Mouse (Mus musculus): Measurements from ENCODE around the gene Jaml.

Jaml gene

DNA sequence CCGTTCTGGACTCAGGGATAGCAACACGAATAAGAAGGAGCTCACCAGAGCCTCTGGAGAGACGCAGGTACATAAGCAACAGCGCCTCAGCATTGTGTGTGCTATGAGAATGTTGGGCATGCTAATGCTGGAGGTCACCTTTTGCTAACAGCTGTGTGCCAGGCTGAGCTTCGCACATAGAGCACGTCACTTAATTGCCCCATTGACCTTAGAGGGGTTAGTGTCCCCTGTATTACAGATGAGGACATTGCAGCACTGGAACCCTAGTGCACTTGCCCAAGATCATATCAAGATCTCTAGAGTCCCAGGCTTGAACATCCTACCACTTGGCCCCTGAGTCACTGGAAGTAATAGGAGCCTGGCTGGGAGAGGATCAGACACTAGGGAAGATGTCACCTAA, 41.6 kb downstream of the Jaml start:
- no peak for DNase-seq (ENCODE audit: extremely low read depth, low read depth)

DNA sequence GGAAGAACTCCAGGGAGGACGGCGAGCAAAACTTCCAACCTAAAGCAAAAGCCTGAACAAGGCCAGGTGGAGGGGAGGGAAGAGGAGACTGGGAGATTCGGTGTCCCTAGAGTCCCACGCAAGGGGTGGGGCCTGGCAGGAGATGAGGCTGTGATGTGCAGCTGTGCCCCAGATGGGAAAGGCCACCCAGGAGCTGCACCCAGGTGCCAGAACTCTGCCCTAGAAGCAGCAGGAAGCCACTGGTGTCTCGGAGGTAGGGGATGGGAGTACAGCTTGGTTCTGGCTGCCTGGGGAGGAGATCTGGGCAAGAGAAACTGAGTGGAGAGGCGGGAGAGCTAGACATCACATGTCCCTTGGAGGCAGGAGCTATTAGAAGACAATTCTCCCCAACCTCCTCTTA, 42.0 kb downstream of the Jaml start:
- DNase-seq (ENCODE audit: extremely low read depth, low read depth) = no peak

DNA sequence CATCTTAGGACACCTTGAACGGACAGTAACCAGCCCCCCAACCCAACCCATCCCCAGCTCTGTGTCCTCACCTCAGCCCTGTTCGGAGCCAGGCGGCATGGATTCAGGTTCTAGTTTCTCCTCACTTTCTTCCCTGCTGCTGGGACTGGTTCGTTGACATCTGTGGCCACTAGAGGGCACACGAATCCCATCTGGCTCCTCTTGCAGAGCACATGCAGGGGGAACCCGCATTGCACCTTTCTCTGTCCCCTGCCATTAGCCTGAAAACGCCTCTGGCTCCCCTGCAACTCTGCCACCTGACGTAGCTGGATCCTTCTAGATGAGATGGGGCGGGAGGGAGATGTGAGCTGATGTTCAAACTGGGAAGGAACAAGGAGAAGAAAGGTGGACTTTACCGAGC, 42.8 kb downstream of the Jaml start:
- DNase-seq (ENCODE audit: extremely low read depth, low read depth) = peak; percentile 67

DNA sequence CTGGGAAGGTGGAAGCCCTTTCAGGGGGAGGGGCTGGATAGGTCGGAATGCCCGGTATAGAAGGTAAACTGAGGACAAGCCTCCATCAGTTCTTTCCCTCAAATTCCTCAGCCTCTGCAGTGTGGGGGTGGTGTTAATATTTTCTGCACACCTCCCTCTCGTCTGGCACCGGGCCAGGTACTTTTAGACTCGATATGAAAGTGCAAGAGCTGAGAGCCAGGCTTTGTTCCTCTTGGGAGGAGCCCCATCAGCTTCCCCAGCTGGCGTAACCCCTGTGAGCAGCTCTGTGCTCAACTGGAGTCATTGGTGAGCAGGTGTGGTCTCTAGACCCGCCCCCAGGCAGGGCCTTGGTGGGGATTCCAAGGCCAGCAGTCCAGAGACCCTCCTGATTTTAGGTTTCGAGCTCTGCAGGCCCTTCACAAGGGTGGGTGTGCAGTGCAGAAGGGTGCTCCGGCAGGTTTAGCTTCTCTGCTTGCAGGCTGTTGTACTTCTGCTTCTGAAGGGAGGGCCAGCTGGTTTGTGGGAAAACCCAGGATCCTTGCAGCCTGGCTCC, 43.3 kb downstream of the Jaml start:
- DNase-seq (ENCODE audit: extremely low read depth, low read depth) = peak; percentile 63

DNA sequence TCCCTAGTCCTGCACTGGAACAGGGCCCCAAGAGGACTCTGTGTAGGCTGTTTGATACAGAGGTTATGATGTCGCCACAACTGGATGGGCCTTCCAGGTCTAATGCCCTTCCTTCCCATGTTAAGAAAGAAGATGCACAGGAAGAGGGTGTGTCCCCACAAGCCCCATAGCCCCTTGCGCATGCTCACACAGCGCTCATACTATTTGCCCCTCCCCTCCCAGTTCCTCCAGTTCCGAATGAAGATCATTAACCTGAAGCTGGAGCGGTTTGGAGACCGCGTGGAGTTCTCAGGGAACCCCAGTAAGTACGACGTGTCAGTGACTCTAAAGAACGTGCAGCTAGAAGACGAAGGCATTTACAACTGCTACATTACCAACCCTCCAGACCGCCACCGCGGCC, 46.2 kb downstream of the Jaml start:
- DNase-seq (ENCODE audit: extremely low read depth, low read depth) = peak; percentile 67

DNA sequence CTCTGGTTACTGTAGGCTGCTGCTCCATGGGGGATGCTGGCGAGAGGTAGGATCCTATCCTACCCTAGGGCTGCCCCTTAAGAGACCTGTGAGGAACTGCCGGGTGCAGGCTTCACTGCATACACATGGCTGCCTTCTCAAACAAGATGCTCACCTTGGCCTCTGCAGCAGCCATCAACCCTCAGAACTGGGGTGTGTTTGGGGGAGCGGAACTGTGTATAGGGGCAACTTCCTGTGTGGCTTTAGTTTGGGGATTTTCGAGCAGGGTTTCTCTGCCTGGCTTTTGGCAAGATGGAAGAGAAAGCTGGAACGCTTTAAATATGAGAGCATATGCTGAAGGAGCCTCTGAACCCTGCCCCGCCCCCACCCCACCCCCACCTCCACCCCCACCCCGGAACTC, 48.0 kb downstream of the Jaml start:
- DNase-seq (ENCODE audit: extremely low read depth, low read depth) = no peak

DNA sequence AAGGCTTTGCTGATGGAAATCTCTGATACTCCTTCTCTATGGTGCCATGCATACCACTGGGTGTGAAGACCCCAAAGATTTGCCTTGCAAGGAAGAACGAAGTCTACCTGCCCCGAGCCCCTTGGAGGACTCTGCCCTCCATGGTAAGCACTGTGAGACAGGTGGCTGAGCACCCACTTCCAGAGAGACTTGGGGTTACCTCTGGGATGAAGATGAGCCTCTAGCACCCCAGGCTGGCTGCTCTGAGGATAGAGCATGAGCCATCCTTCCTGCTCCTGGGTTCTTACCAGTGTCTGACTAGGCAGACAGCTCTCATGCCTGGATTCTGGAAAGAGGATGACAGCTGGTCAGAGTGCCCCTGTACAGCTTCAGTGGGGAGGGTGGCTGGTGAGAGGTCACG, 51.1 kb downstream of the Jaml start:
- no peak for DNase-seq (ENCODE audit: extremely low read depth, low read depth)

DNA sequence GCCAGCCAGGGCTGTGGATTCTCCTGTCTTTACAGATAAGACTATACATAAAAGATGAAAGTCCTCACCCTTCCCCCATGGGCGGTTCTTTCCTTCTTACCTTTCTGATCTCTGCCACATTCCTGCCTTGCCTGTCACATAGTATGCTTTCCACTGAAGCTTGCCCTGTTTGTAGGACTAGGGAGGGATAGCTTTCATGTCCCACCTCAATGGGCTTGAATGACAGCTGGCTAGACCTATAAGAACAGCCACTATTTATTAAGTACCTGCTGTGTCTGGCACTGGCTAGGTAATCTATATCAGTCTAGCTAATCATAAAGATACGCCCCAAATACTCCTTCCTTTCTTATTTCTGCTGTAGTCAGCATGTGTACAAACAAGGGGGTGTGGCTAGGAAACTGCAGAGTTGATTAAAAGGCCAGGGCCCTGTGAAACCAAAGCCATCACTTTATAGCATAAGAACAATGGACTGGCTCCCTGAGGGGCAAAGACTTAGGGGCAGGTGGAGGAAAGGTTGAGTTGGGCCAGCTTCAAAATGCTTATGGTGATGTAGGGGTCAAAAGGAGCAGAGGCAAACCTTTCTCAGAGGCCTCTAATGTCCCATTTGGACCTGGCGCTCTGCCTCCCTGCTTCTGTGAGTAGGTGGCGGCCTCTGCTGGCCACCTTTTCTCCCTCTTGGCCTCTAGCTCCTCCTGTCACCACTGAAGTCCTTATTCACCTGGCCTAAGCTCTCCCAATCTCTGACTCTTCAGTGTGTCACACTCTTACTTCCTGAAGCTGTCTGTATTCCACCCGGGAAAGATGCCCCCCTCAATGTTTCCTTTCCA, 54.7 kb downstream of the Jaml start:
- DNase-seq (ENCODE audit: extremely low read depth, low read depth) = no peak

DNA sequence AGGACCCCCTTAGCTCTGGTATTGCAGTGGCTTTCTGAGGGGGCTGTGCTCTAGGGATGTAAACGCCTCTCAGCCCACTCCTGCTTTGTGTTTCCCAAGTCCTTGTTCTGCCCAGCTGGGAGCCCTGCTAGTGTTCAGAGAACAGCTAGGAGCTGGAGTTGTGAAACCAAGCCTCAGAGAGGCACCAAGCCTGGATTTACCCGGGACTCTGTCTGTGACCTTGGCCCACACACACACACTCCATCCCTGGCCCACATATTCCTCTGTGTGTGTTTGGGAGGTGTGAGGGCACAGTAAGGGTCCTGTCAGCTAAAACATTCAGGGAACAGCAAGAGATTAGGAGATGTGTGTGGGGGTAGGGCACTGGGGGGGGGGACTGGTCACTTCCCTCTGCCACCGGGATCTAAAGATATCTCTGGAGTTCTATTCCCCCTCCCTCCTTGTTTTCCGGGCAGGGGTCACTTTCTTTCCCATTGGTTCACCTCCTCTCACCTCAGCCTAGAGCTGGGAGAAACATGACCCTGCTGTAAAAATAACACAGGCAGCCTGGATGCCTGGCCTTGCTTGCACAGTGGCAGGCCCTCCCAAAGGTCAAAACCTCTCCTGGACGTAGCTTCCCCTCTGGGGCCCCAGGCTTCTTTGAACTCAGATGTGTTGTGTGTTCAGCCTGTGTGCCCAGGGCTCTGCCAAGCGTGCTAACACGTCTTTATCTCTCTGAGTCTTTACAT, 57.6 kb downstream of the Jaml start:
- no peak for DNase-seq (ENCODE audit: extremely low read depth, low read depth)

DNA sequence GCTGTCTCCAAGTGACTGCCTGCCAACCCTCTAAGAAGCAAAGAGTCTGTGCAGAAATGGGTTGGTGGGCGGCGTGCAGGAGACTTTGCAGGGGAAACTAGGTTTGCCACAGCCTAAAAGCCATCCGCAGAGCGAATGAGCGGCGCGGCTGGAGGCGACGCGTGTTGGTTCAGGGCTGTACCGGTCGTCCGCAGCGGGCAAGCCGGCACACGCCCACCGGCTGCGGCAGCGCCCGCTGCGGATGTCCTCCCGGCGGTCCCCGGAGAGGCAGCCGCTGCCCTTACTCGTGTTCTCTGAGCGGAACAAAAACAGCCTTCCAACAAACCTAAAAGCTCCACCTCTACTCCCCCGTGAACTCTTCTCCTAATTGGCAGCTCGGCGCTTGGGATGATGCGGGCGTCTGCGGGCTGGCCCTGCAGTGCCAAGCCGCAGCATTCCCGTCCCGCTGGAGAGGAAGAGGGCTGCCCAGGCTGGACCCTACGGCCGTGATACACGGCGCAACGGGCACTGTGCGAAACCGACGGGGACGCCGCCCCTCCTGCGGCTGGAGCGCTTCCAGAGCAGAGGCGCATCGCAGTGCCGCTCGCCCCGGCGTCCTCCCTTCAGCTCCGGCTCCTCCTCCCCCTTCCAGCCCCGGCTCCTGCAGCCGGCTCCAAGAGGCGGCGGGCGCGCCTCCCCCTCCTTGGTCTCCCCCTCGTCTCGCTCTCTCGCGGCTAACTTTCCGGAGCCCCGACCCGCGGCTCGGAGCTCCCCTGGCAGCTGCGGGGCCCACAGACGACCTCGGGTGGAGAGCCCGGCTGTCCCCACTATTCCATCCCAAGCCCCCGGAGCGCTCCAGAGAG, 59.4 kb downstream of the Jaml start, which contains the start of gene Scn4b:
Gene Scn4b (plus strand): TSS at position 205 of the 842 bp plus-strand sequence.
- DNase-seq (ENCODE audit: extremely low read depth, low read depth) = no peak

DNA sequence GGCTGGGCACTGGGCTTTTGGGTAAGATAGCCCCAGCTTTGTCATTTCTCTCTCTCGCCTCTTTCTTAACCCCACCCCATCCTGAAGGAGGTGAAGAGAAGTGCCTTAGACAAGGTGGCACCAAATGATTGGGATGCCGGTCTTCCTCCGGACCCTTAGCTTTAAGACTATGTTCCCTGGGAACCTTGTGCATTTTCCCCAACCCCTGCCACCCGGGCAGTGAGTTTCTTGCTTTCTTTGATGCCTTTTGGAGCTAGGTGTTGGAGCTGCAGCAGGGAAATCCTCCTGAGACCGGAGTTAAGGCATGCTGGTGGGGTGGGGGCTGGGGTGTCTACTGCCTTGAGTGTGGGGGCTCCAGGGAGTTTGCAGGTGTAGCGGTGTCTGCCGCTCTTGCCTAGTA, 60.1 kb downstream of the Jaml start:
- DNase-seq (ENCODE audit: extremely low read depth, low read depth) = no peak

DNA sequence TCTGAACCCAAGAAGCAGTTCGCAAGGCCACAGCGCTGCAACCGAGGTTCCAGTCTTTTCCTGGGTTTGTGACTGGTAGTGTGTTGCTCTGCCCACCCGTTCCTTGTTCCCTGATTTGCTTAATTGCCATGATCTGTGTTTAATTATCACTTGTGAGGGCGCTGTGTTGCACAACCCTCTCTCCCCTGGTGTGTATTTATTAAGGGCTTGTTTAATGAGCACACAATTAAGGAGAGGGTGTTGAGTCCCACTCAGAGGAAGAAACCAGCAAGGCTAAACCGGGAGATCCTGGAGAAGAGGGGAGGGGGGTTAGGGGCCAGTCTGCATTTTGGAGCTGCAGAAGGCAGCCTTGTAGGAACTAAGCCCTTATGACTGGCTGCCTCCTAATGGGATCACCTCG, 62.0 kb downstream of the Jaml start:
- no peak for DNase-seq (ENCODE audit: extremely low read depth, low read depth)

DNA sequence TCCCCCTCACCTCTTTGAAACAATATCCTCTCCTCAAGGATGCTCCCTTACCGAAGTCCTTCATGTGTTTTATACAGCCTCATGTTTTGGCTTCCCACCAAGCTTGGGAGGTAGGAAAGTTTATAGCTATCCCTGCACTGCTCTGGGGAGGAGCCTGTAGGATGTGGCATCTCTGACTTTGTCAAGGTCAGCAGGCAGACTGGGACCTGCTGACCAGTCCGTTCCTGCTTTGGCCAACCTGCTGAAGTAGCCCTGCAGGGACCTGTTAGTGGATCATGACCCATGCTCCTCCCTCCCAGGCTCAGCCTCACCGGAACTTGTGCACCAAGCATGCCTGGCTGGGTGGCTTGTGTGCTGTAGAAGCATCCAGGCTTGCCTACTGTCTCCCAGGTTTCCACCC, 63.7 kb downstream of the Jaml start:
- DNase-seq (ENCODE audit: extremely low read depth, low read depth) = no peak

DNA sequence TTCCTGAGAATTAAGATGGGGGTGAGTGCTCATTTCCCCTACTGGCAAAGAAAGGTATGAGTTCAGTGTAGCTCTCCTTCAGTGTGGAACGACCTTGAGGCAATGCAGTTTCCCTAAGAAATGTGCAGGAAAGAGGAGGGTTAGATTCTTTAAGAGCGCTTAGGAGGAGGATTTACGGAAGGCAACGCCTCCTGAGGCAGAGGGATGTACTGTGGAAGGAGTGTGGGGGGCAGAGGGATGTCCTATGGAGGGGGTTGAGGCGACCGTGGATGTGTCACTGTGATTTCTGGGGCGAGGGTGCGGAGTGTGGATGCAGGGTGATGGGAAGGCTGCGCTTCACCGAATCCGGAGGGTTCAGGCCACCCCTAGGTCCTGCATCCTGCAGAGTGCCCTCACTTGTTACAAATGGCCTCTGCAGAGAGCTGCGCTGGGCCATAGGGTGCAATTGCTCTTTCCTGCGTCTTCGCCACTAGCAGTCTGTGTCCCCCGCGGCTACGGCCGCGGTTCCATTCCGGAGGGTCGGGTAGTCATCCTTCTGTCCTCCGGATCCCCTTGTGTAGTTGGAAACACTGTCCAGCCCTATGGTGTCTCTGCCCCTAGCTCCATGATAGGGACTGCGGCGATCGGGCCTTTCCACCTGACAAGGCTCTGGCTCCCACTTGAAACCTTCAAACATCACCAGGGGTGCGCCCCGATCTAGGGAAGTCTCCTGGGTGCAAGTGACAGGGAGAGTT, 66.7 kb downstream of the Jaml start:
- DNase-seq (ENCODE audit: extremely low read depth, low read depth) = no peak

DNA sequence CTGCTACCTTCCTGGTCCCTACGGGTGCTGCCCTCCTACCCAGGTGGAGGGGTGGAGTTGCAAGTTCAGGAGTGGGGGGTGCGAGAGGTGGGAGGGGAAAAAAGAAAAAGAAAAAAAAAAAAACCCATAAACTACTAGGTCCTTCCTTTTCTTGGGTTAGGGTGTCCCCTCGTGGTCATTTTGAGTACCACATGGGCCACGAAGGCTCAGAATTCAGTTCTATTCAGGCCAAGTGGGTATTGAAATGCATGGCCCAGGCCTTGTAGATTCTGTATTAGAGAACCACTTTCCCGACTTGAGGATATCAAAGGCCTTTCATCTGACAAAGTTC, 67.2 kb downstream of the Jaml start:
- DNase-seq (ENCODE audit: extremely low read depth, low read depth) = no peak

DNA sequence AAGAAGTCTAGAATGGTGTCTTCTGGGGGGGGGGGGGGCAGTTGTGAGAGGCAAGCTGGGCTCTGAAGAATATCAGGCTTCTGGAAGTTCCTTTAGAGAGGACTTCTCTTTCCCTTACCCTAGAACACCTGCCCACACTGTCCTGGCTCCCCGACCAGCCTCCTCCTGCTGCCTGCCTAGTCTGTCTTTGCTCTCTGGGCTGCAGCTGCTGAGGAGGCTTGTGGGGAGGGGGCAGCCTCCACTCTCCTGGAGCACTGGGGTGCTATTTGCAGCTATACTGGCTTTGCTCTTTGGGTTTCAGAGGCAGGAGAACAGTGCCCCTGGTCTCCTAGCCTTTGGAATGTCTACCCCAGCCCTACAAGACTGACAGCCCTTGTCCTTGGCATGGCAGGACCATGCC, 72.0 kb downstream of the Jaml start:
- DNase-seq (ENCODE audit: extremely low read depth, low read depth) = no peak

DNA sequence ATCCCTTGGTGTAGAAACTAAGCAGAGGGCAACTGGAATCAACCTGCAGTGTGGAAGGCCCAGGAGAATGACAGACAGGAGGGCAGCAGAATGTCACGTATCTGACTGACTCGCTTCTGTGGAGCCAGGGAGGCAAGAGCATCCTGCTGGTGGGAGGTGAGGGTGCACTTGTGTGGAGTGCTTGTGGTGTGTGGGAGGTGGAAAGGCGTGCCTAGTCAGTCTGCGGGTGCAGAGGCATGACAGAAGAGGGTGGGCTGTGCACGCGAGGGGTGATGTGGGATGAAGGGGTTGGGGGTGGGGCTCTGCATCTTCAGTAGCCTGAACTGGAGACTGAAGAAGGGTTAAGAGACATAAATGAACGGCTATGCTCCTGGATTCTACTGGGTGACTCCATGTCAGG, 74.4 kb downstream of the Jaml start:
- DNase-seq (ENCODE audit: extremely low read depth, low read depth) = no peak

Measured in MEL-GATA-1-ER (cell line).